Mouse (Mus musculus) intestine, embryonic 16.5 days (tissue): ENCODE data around the gene Lcp1. TPM values are rescaled to one million over a fixed set of nuclear protein-coding genes. Genes with fewer than 3 reads are reported as not detected.

Experiments
- ATAC-seq: fragments of 200-750 bp; cut with Nextera tagmentation; 2 replicates; pipeline ENCODE4 v1.8.0; 2017; ENCODE audit warnings: moderate TSS enrichment, moderate library complexity
- H3K27ac ChIP-seq: fragments of 300-500 bp; sonication (generic); 2 replicates; pipeline ENCODE4 v1.5.1; 2014; ENCODE audit warnings: mild to moderate bottlenecking, low read length
- H3K27me3 ChIP-seq: fragments of 300-500 bp; sonication (generic); replicated peaks from 2 replicates; pipeline ENCODE4 v1.6.1; 2014; ENCODE audit warnings: low read length, control low read depth, mixed read lengths; ENCODE audit not compliant: control insufficient read depth, insufficient read depth
- H3K36me3 ChIP-seq: fragments of 300-500 bp; sonication (generic); 2 replicates; pipeline ENCODE4 v1.6.1; 2014; ENCODE audit warnings: low read length, control low read depth; ENCODE audit not compliant: control insufficient read depth, insufficient read depth
- H3K4me1 ChIP-seq: fragments of 300-500 bp; sonication (generic); 2 replicates; pipeline ENCODE4 v1.6.1; 2014; ENCODE audit warnings: low read length, control low read depth, mixed read lengths; ENCODE audit not compliant: control insufficient read depth, insufficient read depth
- H3K4me2 ChIP-seq: fragments of 300-500 bp; sonication (generic); 2 replicates; pipeline ENCODE4 v1.6.1; 2014; ENCODE audit warnings: low read depth, low read length, control low read depth
- H3K4me3 ChIP-seq: fragments of 300-500 bp; sonication (generic); 2 replicates; pipeline ENCODE4 v1.5.1; 2014; ENCODE audit warnings: mild to moderate bottlenecking, low read length
- H3K9ac ChIP-seq: fragments of 300-500 bp; sonication (generic); 2 replicates; pipeline ENCODE4 v1.6.1; 2014; ENCODE audit warnings: low read depth, low read length
- H3K9me3 ChIP-seq: fragments of 300-500 bp; sonication (generic); 2 replicates; pipeline ENCODE4 v1.6.1; 2016; ENCODE audit warnings: low read length, control low read depth; ENCODE audit not compliant: control insufficient read depth
- WGBS: fragments of 180-500 bp; shearing (Covaris S2); extraction: QIAGEN DNeasy Blood & Tissue Kit; methylation state at CpG from one replicate; pipeline ENCODE4 v1.1.7; 2014; 5-methylcytosine and 5-hydroxymethylcytosine counted together
- polyA plus RNA-seq: library from polyadenylated mRNA; unstranded; fragments of >200 nt; fragmentation: Nextera tagmentation; extraction: Ambion mirVana; gene quantifications from 2 replicates; pipeline ENCODE4 v1.2.1, GENCODE M21; 2015

Gene Lcp1
- polyA plus RNA-seq, 1 experiment from 2014 or later = 105 TPM

DNA sequence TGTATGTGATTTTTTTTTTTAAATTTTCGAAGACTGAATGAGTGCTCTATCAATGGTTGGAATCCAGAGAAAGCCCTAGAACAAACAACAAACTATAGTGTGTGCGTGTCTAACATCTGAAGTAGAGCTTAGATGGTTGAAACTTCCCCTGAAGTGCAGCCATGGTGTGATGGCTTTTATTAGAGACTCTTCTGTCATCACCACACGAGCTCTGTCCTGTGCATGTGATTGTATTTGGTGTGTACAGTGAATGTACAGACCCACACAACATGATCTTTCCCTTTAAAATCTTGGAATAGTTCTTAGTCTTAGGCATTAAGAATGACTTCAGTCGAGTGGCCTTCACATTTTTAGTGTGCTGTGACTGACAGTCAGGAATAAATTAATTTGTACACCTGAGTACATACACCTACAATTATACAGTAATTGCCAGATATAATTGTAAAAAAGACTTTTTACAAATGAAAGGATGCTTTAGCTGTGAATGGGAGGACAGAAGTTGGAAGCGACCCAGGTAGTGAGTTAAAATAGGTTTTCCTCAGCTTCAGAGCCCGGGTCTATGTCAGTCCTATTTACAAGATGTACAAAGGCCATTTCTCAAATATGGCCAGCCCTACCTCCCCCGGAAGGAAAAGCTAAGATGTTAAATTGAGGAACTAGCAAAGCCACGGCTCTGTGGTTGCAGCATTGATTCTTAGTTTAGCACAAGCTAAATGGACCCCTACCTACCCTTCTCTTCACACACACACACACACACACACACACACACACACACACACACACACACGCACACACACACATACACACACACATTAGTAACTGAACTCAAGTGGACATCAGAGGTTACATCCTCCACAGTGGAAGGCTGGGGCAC, 50.4 kb downstream of the Lcp1 start:
- no peak for ATAC-seq
- 75% methylated on average over 9 of the region's 9 CpGs for WGBS
- no peaks in the 10 kb centered on the region for H3K36me3 ChIP-seq

DNA sequence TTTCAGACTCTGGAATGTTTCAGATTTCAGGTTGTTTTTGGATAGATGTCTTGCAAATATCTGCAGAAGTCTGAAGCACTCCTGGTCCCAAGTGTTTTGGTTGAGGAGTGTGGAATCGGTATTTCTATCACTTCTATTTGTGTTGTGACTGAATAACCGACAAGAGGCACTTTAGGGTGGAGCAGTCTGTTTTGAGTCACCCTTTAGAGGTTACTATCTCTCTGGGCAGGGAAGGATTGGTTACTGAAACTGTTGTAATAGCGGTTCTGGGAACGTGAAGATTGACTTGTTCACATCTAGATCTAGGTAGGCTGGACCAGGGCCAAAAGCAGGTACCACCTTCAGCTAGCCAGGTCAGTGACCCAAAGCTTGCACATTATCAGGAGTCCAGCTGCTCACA, 51.5 kb downstream of the Lcp1 start:
- ATAC-seq = no peak
- Histone ChIP-seq H3K36me3 (no peaks in the 10 kb centered on the region), H3K4me2 (no peak overlapping the region), H3K9ac (no peak overlapping the region), H3K27ac (no peak overlapping the region), H3K27me3 (no peaks in the 10 kb centered on the region), H3K4me1 (0 out of 2 replicates have a peak, but pooled peaks cover 2% of the 10 kb centered on the region), H3K9me3 (no peaks in the 10 kb centered on the region), H3K4me3 (no peak overlapping the region)
- 69% methylated on average over 4 of the region's 4 CpGs for WGBS

More for the DNA sequence above, 50.4 kb downstream of the Lcp1 start:
- no peaks in the 10 kb centered on the region for H3K9me3 ChIP-seq
- no peak overlapping the region for H3K9ac ChIP-seq
- H3K27ac ChIP-seq = no peak overlapping the region
- H3K4me1 ChIP-seq = 0 out of 2 replicates have a peak, but pooled peaks cover 2% of the 10 kb centered on the region
- H3K27me3 ChIP-seq = no peaks in the 10 kb centered on the region
- H3K4me3 ChIP-seq = no peak overlapping the region
- H3K4me2 ChIP-seq = no peak overlapping the region

DNA sequence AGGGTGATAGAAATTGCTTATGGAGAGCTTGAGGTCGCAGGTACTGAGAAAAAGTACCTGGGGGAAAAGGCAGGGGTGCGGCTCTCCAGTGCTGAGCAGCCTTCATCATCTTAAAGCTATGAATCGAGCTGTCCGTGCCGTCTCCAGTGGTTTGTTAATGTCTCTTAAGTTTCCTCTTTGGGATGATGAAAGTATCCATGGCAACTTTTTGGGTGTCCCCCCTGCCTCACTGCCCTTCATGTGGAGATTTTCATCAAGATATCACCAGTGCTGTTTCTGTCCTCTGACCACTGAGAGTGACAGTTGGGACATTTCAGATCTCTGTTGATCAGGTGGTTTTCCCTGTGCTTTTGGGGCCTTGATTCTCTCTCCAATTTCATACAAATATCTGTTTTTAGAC, 51.9 kb downstream of the Lcp1 start:
- H3K4me1 ChIP-seq = 0 out of 2 replicates have a peak, but pooled peaks cover 2% of the 10 kb centered on the region
- no peak overlapping the region for H3K4me3 ChIP-seq
- no peaks in the 10 kb centered on the region for H3K36me3 ChIP-seq
- no peak overlapping the region for H3K9ac ChIP-seq
- H3K27me3 ChIP-seq = no peaks in the 10 kb centered on the region
- no peak for ATAC-seq
- no peak overlapping the region for H3K4me2 ChIP-seq
- 86% methylated on average over 5 of the region's 5 CpGs for WGBS
- no peak overlapping the region for H3K27ac ChIP-seq
- H3K9me3 ChIP-seq = no peaks in the 10 kb centered on the region

DNA sequence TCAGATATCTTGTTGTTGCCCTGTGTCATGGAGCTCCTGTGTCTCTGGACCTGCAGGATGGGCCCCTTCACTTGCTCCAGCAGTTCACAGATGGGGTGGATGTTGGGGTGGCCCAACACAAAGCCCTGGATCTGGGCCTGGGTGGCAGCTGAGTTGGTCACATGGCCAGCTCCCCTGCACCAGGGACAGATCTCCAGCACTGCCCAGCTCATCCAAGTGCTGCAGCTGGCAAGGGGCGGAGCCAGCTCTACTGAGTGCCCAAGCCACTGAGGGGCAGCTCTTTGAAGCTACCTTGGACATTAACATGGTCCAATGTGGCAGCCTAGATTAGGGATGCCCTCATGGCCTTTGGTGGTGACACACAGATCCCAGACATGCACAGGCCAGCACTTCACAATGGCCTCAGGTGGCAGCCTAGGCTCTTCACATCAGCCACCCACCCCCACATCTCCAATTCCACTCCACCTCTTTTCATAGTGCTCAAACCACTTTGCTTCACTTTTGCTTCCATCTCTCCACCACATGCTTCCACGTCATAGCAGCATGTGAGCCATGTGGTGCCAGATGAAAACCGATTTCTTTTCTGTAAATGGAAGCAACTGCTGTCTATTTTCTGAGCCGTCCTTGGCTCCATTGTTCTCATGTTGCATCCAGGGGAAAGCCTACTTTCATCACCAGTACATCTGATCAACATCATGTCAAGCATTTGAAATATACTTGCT, 53.3 kb downstream of the Lcp1 start:
- 0 out of 2 replicates have a peak, but pooled peaks cover 2% of the 10 kb centered on the region for H3K4me1 ChIP-seq
- 83% methylated on average over 4 of the region's 4 CpGs for WGBS
- no peaks in the 10 kb centered on the region for H3K9me3 ChIP-seq
- H3K27me3 ChIP-seq = no peaks in the 10 kb centered on the region
- H3K9ac ChIP-seq = no peak overlapping the region
- no peaks in the 10 kb centered on the region for H3K36me3 ChIP-seq
- no peak overlapping the region for H3K27ac ChIP-seq
- ATAC-seq = peak; percentile 35; the same call in 1 of the 2 replicates
- H3K4me3 ChIP-seq = no peak overlapping the region
- no peak overlapping the region for H3K4me2 ChIP-seq

DNA sequence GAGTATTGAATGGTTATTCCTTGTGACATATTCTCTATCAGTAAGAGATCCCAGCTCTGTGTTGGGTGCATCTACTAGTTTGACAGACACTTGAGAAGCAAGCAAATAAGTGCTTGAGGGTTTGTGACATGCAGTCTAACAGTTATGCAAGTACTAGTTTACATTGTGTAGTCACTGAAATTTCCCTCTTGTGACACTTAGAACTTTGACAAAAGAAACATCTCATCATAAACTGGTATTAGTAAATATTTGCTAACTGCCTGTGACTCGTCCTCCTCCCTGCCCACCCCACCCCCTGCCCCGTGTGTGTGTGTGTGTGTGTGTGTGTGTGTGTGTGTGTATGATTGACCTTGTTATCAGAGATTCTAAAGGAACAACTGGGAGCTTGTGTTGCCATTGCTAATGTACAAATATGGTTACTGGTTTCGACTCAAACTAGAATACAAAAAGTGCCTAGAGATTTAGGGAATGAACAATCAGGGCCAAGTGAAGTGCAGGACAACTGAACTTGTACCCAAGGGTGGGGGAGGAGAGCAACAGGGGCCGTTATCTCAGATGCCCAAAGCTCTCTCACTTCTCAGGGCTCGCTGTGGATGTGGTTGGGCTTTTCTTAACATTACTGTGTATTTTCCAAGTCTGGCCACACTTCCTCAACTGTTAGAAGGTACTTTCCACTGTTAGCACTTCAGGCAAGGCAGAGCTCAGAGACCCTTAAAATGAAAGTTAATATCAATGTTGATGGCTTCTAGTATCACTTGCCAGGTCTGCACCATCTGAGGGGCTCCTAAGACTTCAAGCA, 55.1 kb downstream of the Lcp1 start:
- Histone ChIP-seq H3K27ac (no peak overlapping the region), H3K36me3 (no peaks in the 10 kb centered on the region), H3K4me2 (no peak overlapping the region), H3K9ac (no peak overlapping the region), H3K4me1 (no peaks in the 10 kb centered on the region), H3K4me3 (no peak overlapping the region), H3K9me3 (no peaks in the 10 kb centered on the region), H3K27me3 (no peaks in the 10 kb centered on the region)
- 47% methylated on average over 5 of the region's 5 CpGs for WGBS
- ATAC-seq = no peak

DNA sequence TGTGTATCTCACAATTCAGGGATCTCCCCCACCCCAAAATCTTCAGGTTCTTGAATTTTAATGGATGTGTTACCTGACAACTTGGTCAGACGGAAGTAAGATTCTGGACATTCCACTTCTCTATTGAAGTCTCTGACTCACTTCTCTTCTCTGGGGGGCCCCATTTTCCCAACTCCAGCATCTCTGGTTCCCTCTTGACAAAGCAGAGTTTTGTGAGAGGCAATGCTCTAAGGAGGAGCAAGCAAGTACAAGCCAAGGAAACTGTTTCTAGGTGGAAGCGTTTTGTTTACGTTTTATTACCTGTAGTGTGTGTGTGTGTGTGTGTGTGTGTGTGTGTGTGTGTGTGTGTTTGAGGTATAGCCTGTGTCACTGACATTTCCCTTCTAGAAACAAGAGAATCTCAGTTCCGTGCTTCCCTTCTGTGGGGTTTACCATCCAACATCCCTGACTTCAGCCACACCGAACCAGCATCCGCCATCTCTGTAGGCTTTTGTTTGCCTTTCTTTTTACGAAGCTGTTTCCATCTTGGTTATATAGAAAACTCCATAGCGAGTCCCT, 56.0 kb downstream of the Lcp1 start:
- Histone ChIP-seq H3K9ac (no peak overlapping the region), H3K4me3 (no peak overlapping the region), H3K27ac (no peak overlapping the region), H3K36me3 (no peaks in the 10 kb centered on the region), H3K27me3 (no peaks in the 10 kb centered on the region), H3K4me1 (no peaks in the 10 kb centered on the region), H3K9me3 (no peaks in the 10 kb centered on the region), H3K4me2 (no peak overlapping the region)
- WGBS = 83% methylated on average over 8 of the region's 8 CpGs
- no peak for ATAC-seq

DNA sequence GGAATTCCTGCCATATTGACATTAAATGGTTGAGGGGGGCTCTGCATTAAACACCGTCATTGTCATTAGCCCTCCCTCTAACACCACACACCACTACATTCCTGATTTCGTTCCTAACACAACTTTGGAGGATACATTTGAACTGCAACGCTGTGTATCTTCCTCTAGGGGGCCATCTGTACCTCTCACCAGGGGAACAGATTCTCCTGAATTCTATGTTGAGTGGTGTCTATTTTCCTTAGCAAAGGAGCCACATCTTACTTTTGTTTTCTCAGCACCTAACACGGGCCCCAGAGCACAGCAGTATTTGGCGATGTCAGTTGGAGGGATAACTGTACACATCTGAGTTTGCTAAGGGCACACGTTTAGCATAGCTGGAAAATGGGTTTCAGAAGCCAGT, 57.6 kb downstream of the Lcp1 start:
- no peak overlapping the region for H3K9ac ChIP-seq
- WGBS = 71% methylated on average over 6 of the region's 6 CpGs
- H3K4me3 ChIP-seq = no peak overlapping the region
- no peak overlapping the region for H3K4me2 ChIP-seq
- H3K27ac ChIP-seq = no peak overlapping the region
- no peak for ATAC-seq
- H3K36me3 ChIP-seq = no peaks in the 10 kb centered on the region
- no peaks in the 10 kb centered on the region for H3K9me3 ChIP-seq
- H3K27me3 ChIP-seq = no peaks in the 10 kb centered on the region
- no peaks in the 10 kb centered on the region for H3K4me1 ChIP-seq

DNA sequence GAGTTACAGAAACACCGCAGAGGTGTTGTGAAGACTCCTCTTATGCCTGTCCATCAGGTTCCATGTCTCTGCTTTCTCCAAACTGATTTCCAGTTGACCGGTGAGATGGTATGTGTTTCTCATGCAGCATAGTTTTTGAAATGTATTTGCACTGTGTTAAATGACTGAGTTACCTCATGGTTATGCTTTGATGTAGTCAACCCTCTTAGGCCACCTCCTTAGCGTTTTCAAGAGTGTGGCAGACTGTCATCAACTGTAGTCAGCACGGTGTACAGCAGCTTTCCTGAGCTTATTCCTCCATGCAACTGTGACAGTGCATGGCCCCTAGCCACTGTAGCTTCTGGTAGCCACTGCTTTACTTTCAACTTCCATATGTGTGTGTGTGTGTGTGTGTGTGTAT, 58.1 kb downstream of the Lcp1 start:
- 88% methylated on average over 4 of the region's 4 CpGs for WGBS
- Histone ChIP-seq H3K4me3 (no peak overlapping the region), H3K27ac (no peak overlapping the region), H3K4me2 (no peak overlapping the region), H3K4me1 (no peaks in the 10 kb centered on the region), H3K27me3 (no peaks in the 10 kb centered on the region), H3K36me3 (no peaks in the 10 kb centered on the region), H3K9me3 (no peaks in the 10 kb centered on the region), H3K9ac (no peak overlapping the region)
- ATAC-seq = no peak

DNA sequence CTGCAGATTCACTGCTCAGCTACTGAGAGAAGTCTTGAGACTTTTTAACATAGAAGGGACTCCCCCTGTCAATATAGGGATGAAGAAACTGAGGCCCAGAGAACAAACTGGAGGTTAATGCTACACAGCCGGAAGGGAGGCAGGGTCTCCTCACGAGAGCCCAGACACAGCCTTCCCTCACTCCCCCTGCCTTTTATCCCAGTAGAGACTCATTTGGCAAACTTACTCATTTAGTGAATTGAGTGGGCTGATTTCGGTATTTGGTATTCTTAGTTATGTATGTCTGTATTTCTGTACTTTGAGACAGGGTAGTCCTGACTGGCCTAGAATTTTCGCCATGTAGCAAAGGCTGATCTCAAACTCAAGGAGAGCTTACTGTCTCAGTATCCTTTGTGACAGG, 59.8 kb downstream of the Lcp1 start:
- no peak for ATAC-seq
- H3K4me3 ChIP-seq = no peak overlapping the region
- no peaks in the 10 kb centered on the region for H3K36me3 ChIP-seq
- no peak overlapping the region for H3K27ac ChIP-seq
- no peaks in the 10 kb centered on the region for H3K27me3 ChIP-seq
- no peak overlapping the region for H3K4me2 ChIP-seq
- 89% methylated on average over 4 of the region's 4 CpGs for WGBS
- no peak overlapping the region for H3K9ac ChIP-seq
- no peaks in the 10 kb centered on the region for H3K4me1 ChIP-seq
- no peaks in the 10 kb centered on the region for H3K9me3 ChIP-seq
